Mouse (Mus musculus) liver, adult (tissue): ENCODE data around the gene Lrrc18.

Source experiments
- GATA4 ChIP-seq: IDR thresholded peaks from 2 replicates; pipeline ENCODE4 v1.6.1; 2014; ENCODE audit warnings: mild to moderate bottlenecking, low read length; ENCODE audit not compliant: insufficient replicate concordance

Lrrc18 gene

GRCm38 (mm10) chr14:32991082-32991481, at the start of gene Lrrc18:
TSS of gene Lrrc18 (plus strand) at chr14:32991382.
- no peak for TF ChIP-seq GATA4

- no peak for TF ChIP-seq GATA4
These were observed 43.7 kb upstream of the Lrrc18 start for GRCm38 (mm10) chr14:32947512-32947911.

- no peak for TF ChIP-seq GATA4
These were observed 40.6 kb upstream of the Lrrc18 start for GRCm38 (mm10) chr14:32950312-32951301.

GRCm38 (mm10) chr14:32956486-32956885, 34.7 kb upstream of the Lrrc18 start:
- no peak for TF ChIP-seq GATA4

- peak; percentile 32; the same call in 1 of the 2 replicates for TF ChIP-seq GATA4
These were observed 32.5 kb upstream of the Lrrc18 start for GRCm38 (mm10) chr14:32958671-32959070.

GRCm38 (mm10) chr14:32960481-32960880, 30.7 kb upstream of the Lrrc18 start:
- TF ChIP-seq GATA4, result no peak

GRCm38 (mm10) chr14:32964742-32965141, 26.4 kb upstream of the Lrrc18 start:
- no peak for TF ChIP-seq GATA4

GRCm38 (mm10) chr14:32970700-32971099, 20.5 kb upstream of the Lrrc18 start:
- TF ChIP-seq GATA4, result no peak

GRCm38 (mm10) chr14:32984176-32984738, 6.9 kb upstream of the Lrrc18 start:
- TF ChIP-seq GATA4, result no peak

GRCm38 (mm10) chr14:32986659-32987058, 4.5 kb upstream of the Lrrc18 start:
- no peak for TF ChIP-seq GATA4

- TF ChIP-seq GATA4, result no peak
These were observed 3.9 kb downstream of the Lrrc18 start for GRCm38 (mm10) chr14:32994954-32995636.

- no peak for TF ChIP-seq GATA4
These were observed 8.3 kb downstream of the Lrrc18 start for GRCm38 (mm10) chr14:32999511-32999910.

GRCm38 (mm10) chr14:33000112-33000979, 9.2 kb downstream of the Lrrc18 start:
- no peak for TF ChIP-seq GATA4

- TF ChIP-seq GATA4, result no peak
These were observed 13.9 kb downstream of the Lrrc18 start for GRCm38 (mm10) chr14:33005114-33005513.

- no peak for TF ChIP-seq GATA4
These were observed 16.5 kb downstream of the Lrrc18 start for GRCm38 (mm10) chr14:33007638-33008037.

GRCm38 (mm10) chr14:33019050-33019449, 27.9 kb downstream of the Lrrc18 start:
- TF ChIP-seq GATA4, result no peak
